Mouse (Mus musculus) cerebellum, postnatal 10 days (tissue): Measurements from ENCODE around the gene Wnt4.

Source experiments
- DNase-seq, 2 experiments: peaks; one replicate each; pipeline ENCODE4 v3.0.0; 2021; ENCODE audit warnings: mixed read lengths in 2 of 2

Gene Wnt4

GRCm38 (mm10) chr4:137279346-137279745 lies 2.1 kb downstream of the Wnt4 start:
- no peak for DNase-seq

DNA sequence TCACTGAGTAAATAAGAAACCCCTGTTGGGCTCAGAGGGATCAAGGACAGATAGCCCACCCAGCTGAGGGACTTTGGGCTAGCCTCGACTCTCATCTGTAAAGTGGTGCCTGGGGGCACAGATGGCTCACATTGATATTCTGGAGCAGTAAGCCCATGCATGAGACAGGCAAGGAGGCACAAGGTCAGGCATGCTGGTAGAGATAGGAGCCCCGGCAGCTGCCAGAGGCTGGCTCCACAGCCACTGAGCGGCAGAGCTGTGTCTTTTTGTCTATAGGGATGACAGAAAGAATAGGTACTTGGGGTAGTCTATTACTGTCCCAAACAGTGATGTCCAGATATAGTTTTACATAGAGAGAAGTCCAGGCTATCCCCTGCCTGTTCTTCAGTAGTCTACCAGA lies 4.0 kb downstream of the Wnt4 start:
- DNase-seq, result no peak

GRCm38 (mm10) chr4:137282122-137282521 lies 4.8 kb downstream of the Wnt4 start:
- DNase-seq, result no peak

DNA sequence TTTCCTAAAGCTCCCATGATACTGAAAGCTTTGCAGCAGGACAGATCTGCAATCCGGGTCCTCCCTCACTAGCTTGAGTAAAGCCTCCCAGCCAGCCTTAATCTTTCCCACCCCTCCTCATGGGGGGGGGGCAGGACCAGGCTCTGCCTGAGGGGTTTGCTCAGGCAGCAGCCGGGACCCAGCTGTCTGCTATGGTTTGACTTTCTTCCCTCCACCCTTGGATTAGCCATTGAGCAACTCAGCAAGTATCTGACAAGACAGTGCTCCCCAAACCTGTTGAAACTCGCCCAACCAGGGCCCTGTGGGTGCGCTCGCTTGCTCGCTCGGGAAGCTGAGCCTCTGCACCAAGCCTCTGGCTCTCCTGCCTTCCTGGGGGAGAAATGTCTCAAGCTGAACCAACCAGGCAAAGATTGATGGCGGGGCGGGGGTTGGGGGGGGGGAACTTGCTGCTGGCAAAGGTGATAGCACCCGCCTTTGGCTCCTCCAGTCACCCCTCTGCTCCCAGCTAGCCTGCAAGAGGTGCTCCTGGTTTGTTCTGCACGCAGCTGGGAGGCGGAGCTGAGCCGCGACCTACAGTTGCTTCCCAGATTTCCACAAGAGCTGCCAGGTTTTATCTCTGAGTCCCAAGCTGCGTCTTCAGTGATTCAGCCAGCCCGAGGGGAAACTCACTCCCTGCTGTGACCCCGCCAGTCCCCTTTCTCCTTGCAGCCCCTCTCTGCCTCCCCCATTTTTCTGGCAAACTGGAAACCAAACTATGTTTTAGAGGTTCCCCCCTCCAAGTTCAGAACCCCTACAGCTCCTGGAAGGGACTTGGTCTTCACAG lies 5.5 kb downstream of the Wnt4 start:
- no peak for DNase-seq

- no peak for DNase-seq
These were observed 6.1 kb downstream of the Wnt4 start for GRCm38 (mm10) chr4:137283407-137283732.

GRCm38 (mm10) chr4:137285876-137286661 lies 8.8 kb downstream of the Wnt4 start:
- peak in 1 of 2 experiments; percentile 34 for DNase-seq

GRCm38 (mm10) chr4:137286662-137286953 lies 9.3 kb downstream of the Wnt4 start:
- no peak for DNase-seq

DNA sequence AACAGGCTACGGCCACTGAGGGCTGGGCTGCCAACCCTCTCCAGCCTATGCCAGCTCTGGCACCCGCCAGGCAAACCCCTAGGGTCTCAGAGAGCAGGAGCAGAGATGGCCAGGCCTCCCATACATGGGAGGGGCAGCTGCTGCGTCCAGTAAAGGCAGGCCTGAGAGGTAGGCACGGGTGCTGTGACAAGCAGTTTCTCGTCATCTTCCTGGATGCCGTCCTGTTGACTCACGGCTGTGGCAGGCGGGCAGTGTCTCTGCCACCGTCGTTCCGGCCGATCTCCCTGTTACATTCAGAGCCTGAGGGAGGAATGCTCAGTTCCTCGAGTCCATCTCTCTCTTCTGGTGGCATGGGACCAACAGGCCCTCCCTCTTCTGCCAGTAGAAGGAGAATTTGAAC lies 9.9 kb downstream of the Wnt4 start:
- DNase-seq, result peak; percentile 60 to 71

GRCm38 (mm10) chr4:137287818-137288217 lies 10.5 kb downstream of the Wnt4 start:
- DNase-seq, result peak; percentile 78 to 85

DNA sequence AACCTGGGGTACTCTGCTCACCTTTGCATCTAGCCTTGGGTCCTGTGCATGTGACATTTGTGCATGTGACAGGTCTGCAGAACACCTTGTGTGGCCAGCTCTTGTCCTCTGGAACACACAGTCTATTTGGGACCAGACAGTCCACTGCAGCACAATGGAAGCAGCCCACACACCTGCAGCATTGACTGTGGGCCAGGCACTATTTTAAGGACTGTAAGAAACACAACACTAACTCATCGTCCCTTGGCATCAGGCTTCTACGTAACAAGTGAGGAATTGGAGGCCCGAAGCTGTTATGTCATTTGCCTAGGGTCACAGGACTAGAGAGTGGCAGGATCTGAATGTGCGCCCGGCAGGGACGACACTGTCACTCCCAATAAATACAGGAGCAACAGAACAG lies 12.4 kb downstream of the Wnt4 start:
- no peak for DNase-seq

GRCm38 (mm10) chr4:137290250-137290649 lies 13.0 kb downstream of the Wnt4 start:
- DNase-seq, result peak; percentile 68 to 79

- DNase-seq, result peak in 1 of 2 experiments; percentile 58
These were observed 15.3 kb downstream of the Wnt4 start for GRCm38 (mm10) chr4:137292625-137293024.

DNA sequence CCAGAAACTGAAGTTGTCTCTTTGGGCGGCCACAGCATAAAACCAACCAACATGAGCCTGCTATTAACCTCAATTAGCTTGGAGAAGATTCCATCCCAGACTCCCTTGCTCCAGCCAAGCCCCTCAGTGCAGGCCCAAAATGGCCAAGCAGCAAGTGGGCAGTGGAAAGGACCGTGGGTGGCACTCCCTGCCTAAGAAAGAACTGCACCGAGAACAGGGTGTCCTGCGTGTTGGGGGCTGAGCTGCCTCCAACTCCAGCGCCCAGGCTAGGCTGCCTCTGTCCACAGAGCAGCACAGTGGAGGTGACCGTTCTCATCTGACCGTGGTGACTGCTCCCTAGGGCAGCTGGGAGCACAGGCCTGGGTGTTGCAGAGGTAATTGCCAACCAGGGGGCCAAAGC lies 16.7 kb downstream of the Wnt4 start:
- no peak for DNase-seq

GRCm38 (mm10) chr4:137294474-137294873 lies 17.2 kb downstream of the Wnt4 start:
- DNase-seq, result no peak

DNA sequence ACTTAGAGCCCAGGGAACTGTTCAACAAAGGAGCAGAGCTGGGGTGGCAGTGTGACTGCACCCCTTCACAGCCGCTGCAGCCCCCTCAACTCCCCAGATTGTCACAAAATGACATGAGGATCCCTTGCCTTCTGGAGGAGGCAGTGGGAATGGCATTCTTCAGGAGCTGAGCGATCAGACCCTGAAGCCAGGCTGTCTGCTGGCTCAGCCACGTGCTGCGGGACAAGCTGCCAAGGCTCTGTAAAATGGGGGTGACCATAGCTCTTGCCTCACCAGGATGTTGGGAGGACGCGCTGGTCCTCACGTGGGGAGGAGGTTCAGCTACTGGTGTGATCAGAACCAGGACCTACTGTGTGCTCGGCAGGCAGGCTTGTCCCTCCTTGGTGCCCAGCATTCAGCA lies 17.7 kb downstream of the Wnt4 start:
- DNase-seq, result peak; percentile 61 to 63

DNA sequence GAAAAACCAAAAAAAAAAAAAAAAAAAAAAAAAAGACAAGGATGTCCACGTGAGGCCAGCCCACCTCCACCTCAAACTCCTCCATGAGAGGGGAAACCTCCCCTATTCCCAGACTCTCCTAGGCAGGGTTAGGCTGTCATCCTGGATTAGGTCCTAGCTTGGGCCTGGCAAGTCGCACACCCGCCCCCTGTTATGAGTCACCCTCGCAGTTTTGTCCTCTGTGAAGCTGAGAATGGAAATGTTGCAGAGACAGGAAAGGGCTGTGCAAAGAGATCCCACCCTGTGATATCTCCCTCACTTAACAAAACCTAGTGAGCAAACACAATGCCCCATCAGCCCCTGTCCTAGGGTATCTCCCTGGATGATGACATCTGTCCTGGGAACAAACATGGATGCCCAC lies 20.3 kb downstream of the Wnt4 start:
- no peak for DNase-seq

GRCm38 (mm10) chr4:137298406-137298805 lies 21.1 kb downstream of the Wnt4 start:
- DNase-seq, result peak in 1 of 2 experiments; percentile 57

DNA sequence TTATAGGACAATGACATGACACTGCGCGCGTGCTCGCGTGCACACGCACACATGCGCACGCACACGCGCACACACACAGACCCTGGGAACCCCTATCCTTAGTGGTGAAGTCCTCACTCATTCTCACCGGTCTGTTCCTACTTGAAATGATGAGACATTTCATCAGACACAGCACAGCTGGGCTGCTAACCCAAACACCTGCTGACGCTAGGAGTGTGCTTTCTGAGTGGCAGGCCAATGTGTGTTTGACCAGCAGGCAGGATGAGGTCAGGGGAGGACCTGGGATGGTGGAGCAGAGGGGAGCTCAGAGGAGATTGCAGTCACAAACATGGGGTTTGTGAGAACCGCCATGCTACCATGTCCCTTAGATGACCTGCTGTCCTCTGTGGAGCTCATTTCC lies 22.9 kb downstream of the Wnt4 start:
- no peak for DNase-seq

- DNase-seq, result peak; percentile 65 to 79
These were observed 24.3 kb downstream of the Wnt4 start for GRCm38 (mm10) chr4:137301635-137302034.

GRCm38 (mm10) chr4:137304106-137304505 lies 26.8 kb downstream of the Wnt4 start:
- no peak for DNase-seq

DNA sequence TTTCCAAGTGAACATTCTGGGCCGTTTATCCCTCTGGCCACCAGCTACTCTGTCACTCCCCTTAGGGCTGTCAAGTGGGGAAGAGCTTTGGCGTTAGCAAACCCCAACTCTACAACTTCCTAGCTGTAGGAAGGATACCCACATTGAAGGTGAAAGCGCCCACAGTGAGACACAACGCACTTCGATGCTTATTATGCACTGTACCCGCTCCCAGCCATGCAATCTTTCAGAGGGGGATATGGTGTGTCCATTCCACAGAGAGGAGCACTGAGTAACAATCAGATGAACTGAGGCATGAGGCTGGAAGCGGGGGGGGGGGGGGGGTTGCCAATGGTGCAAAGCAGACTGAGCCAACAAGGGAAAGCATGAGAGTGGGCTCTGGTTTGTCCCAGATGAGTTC lies 27.8 kb downstream of the Wnt4 start:
- DNase-seq, result no peak

DNA sequence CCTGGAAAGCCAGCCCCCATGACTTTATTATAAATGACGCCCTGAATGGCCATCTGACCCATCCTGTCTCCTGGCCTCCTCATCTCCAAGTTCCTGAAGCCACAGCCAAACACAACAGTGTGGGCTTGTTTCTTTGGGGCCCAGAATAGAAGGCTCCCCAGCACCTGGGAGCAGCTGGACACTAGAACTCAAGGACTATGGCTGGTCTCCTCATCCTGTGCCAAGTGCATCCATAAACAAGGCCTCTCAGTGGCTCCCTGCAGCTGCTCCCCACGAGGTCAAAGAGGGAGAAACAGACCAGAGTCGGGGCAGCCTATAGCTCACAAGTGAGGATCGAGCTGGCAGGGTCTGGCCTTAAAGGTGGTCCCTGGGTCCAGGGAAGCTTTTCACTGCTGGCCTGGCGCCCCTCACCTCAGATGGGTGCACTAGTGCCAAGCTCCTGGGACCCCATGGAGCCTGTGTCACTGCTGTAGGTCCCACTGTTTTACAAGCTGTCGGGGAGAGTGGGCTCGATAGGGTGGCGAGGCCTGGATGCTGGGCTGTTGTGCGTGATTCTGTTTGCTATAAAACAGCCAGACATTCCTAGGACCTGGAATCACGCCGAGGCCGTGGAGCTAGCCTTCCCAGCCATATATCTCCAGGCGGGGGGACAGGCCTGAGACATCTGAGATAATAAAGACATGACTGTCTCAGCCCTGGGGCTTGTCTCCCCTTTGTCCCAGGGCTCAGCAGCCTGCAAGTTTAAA lies 28.7 kb downstream of the Wnt4 start:
- DNase-seq, result peak; percentile 52 to 55

DNA sequence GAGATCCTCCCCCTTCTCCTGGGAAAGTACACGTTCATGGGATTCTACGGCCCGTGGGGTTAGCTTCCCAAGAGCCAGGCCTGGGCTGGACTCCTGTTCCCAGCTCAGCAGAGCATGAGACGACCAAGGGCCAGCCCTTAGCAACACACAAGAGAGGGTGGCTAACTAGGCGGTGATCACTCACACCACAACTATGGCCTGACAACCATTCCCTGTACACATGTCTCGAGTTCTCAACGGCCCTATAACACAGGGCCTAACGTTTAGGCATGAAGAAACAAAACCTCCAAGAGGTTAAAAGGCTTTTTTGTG lies 29.2 kb downstream of the Wnt4 start:
- DNase-seq, result no peak
